Mouse (Mus musculus) forebrain, embryonic 14.5 days (tissue): ENCODE data around the gene Dnm1. TPM values are rescaled to one million over a fixed set of nuclear protein-coding genes. Genes with fewer than 3 reads are reported as not detected.

Source experiments
- ATAC-seq: fragments of 200-750 bp; cut with Nextera tagmentation; 2 replicates; pipeline ENCODE4 v1.8.0; 2017; ENCODE audit warnings: mild to moderate bottlenecking, moderate library complexity
- DNase-seq: peaks from one replicate; pipeline ENCODE4 v3.0.0-alpha.2; 2015; ENCODE audit warnings: low spot score
- H3K27ac ChIP-seq: fragments of 300-500 bp; sonication (generic); 2 replicates; pipeline ENCODE4 v1.5.1; 2014; ENCODE audit warnings: low read depth, mild to moderate bottlenecking, control low read depth, low read length, moderate library complexity
- H3K27me3 ChIP-seq: fragments of 300-500 bp; sonication (generic); replicated peaks from 2 replicates; pipeline ENCODE4 v1.6.1; 2014; ENCODE audit warnings: low read length, control low read depth, mixed read lengths; ENCODE audit not compliant: control insufficient read depth, insufficient read depth
- H3K36me3 ChIP-seq: fragments of 300-500 bp; sonication (generic); 2 replicates; pipeline ENCODE4 v1.6.1; 2014; ENCODE audit warnings: low read length, control low read depth; ENCODE audit not compliant: control insufficient read depth, insufficient read depth
- H3K4me1 ChIP-seq: fragments of 300-500 bp; sonication (generic); 2 replicates; pipeline ENCODE4 v1.6.1; 2014; ENCODE audit warnings: antibody characterized with exemption, low read length, control low read depth; ENCODE audit not compliant: control insufficient read depth, insufficient read depth
- H3K4me2 ChIP-seq: fragments of 300-500 bp; sonication (generic); 2 replicates; pipeline ENCODE4 v1.6.1; 2014; ENCODE audit warnings: mild to moderate bottlenecking, control low read depth, low read length
- H3K4me3 ChIP-seq: fragments of 300-500 bp; sonication (generic); 2 replicates; pipeline ENCODE4 v1.5.1; 2014; ENCODE audit warnings: low read depth, low read length, control low read depth
- H3K9ac ChIP-seq: fragments of 300-500 bp; sonication (generic); 2 replicates; pipeline ENCODE4 v1.6.1; 2014; ENCODE audit warnings: mild to moderate bottlenecking, low read length, control low read depth, moderate library complexity
- H3K9me3 ChIP-seq: fragments of 300-500 bp; sonication (generic); replicated peaks from 2 replicates; pipeline ENCODE4 v1.6.1; 2016; ENCODE audit warnings: low read length, control low read depth, mixed read lengths; ENCODE audit not compliant: control insufficient read depth
- WGBS: fragments of 180-500 bp; shearing (Covaris S2); extraction: QIAGEN DNeasy Blood & Tissue Kit; methylation state at CpG from one replicate; pipeline ENCODE4 v1.1.7; 2014; 5-methylcytosine and 5-hydroxymethylcytosine counted together
- polyA plus RNA-seq: library from polyadenylated mRNA; unstranded; fragments of >200 nt; fragmentation: Nextera tagmentation; extraction: Ambion mirVana; gene quantifications from 2 replicates; pipeline ENCODE4 v1.2.1, GENCODE M21; 2014

Dnm1 gene
- 28.2 and 42.8 TPM in 2 replicates for polyA plus RNA-seq

- WGBS = under 1% methylated on average over 61 of the region's 63 CpGs
- H3K9me3 ChIP-seq = no peaks in the 10 kb centered on the region
- no peaks in the 10 kb centered on the region for H3K36me3 ChIP-seq
- no peaks in the 10 kb centered on the region for H3K27me3 ChIP-seq
- H3K27ac ChIP-seq = peak within 1 kb of the TSS; percentile 79
- ATAC-seq (peak; percentile 74), DNase-seq (peak; percentile 93)
- H3K4me1 ChIP-seq = peaks cover 10% of the 10 kb centered on the region; the same call in 1 of the 2 replicates
- peak within 1 kb of the TSS; percentile 90 for H3K4me2 ChIP-seq
- H3K9ac ChIP-seq = peak within 1 kb of the TSS; percentile 82
- H3K4me3 ChIP-seq = peak within 1 kb of the TSS; percentile 60
Observed at GRCm38 (mm10) chr2:32353007-32353542, at the start of gene Dnm1. Gene Dnm1, minus strand, starts transcription at chr2:32353338.

- peaks cover 13% of the 10 kb centered on the region for H3K4me1 ChIP-seq
- no peaks in the 10 kb centered on the region for H3K9me3 ChIP-seq
- 0% methylated on average over 15 of the region's 15 CpGs for WGBS
- peak overlapping the region; percentile 93 for H3K4me3 ChIP-seq
- H3K27ac ChIP-seq = no peak overlapping the region
- H3K4me2 ChIP-seq = peak overlapping the region; percentile 84
- no peak for ATAC-seq
- H3K27me3 ChIP-seq = no peaks in the 10 kb centered on the region
- peak overlapping the region; percentile 90 for H3K9ac ChIP-seq
- peaks cover 13% of the 10 kb centered on the region for H3K36me3 ChIP-seq
- no peak for DNase-seq
Observed at GRCm38 (mm10) chr2:32396695-32397094, 43.6 kb upstream of the Dnm1 start.

- H3K4me3 ChIP-seq = peak overlapping the region; percentile 93
- H3K27ac ChIP-seq = peak overlapping the region; percentile 88
- peak; percentile 98 for DNase-seq
- no peaks in the 10 kb centered on the region for H3K27me3 ChIP-seq
- H3K9ac ChIP-seq = peak overlapping the region; percentile 90
- H3K9me3 ChIP-seq = no peaks in the 10 kb centered on the region
- peaks cover 9% of the 10 kb centered on the region for H3K36me3 ChIP-seq
- WGBS = under 1% methylated on average over 55 of the region's 59 CpGs
- peaks cover 13% of the 10 kb centered on the region for H3K4me1 ChIP-seq
- H3K4me2 ChIP-seq = peak overlapping the region; percentile 84
- peak; percentile 98 for ATAC-seq
Observed at GRCm38 (mm10) chr2:32395946-32396621, 42.9 kb upstream of the Dnm1 start.

DNA sequence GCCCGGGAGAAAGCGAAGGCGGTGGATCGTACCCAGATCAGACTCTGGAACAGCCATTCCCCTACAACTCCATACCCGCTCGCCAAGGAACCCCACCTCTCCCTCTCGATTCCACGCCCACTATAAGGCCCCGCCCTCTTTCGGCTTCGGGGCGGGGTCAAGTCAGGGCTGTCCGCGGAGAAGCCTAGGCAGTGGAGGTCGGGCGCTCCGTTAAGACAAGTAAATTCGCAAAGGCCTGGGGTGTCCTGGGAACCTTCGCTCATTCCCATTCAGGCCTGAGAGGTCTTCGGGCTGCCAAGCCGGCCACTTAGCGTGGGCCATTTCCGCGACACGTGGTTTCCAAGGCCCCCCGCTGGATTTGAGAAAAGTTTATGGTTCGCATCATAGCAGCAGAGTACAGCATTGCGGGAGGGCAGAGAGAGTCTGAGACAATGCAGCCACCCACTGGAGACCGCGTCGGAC is 42.4 kb upstream of the Dnm1 start, which contains the start of gene Ptges2:
Gene Ptges2, plus strand, starts transcription at position 413 of the 462 bp plus-strand sequence.
- Histone ChIP-seq H3K4me1 (peaks cover 13% of the 10 kb centered on the region), H3K9ac (peak within 1 kb of the TSS; percentile 90), H3K4me3 (peak within 1 kb of the TSS; percentile 93), H3K9me3 (no peaks in the 10 kb centered on the region), H3K4me2 (peak within 1 kb of the TSS; percentile 84), H3K27me3 (no peaks in the 10 kb centered on the region), H3K27ac (peak within 1 kb of the TSS; percentile 88), H3K36me3 (peaks cover 3% of the 10 kb centered on the region; the same call in 1 of the 2 replicates)
- DNase-seq (peak; percentile 95), ATAC-seq (peak; percentile 92)
- under 1% methylated on average over 31 of the region's 31 CpGs for WGBS

- Histone ChIP-seq H3K36me3 (no peaks in the 10 kb centered on the region), H3K9me3 (no peaks in the 10 kb centered on the region), H3K27me3 (no peaks in the 10 kb centered on the region), H3K4me3 (peak overlapping the region; percentile 93), H3K27ac (peak overlapping the region; percentile 88), H3K9ac (peak overlapping the region; percentile 90), H3K4me2 (peak overlapping the region; percentile 84), H3K4me1 (peaks cover 13% of the 10 kb centered on the region)
- DNase-seq (peak; percentile 42), ATAC-seq (peak; percentile 8; the same call in 1 of the 2 replicates)
- 1% methylated on average over 8 of the region's 8 CpGs for WGBS
Observed at GRCm38 (mm10) chr2:32394973-32395372, 41.8 kb upstream of the Dnm1 start.

DNA sequence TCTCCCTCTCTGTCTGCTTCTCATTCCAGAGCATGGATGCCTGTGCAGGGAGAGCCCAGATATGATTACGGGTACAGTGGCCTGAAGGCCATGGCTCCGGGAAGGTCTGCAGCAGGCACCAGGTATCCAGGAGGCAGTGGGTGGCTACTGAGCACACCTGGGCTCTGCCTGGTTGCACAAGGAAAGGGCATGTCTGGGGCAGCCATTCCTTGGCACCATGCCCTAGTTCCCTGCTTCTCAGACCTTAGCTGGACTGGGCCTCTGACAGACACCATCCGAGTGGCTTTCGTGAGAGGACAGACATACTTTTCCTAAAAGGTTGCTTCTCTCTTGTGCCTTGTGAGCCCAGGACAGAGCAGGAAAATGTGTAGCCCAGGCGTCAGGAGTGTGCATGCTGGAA is 38.9 kb upstream of the Dnm1 start:
- no peak for ATAC-seq
- Histone ChIP-seq H3K27ac (no peak overlapping the region), H3K4me1 (peaks cover 9% of the 10 kb centered on the region), H3K27me3 (no peaks in the 10 kb centered on the region), H3K4me3 (no peak overlapping the region), H3K9ac (no peak overlapping the region), H3K36me3 (no peaks in the 10 kb centered on the region), H3K9me3 (no peaks in the 10 kb centered on the region), H3K4me2 (no peak overlapping the region)
- WGBS = 83% methylated on average over 5 of the region's 5 CpGs
- no peak for DNase-seq

DNA sequence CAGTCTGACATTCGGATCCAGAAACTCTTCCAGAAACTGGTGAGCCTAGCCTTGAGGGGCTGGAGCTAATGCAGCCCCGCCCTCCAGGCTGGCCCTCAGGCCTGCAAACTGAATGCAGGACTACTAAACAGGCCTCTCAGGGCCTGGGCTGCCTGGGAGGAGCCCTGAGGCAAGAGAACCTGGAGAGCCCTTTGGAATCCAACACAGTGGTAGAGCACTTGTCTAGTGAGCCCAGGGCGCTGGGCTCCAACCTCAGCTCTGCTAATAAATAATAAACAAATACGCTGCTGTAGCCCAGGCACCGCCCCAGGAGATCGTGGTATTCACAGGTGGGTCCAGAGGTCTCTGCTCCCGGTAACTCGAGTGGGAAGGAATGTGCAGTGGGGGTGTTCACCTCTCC is 37.7 kb upstream of the Dnm1 start:
- Histone ChIP-seq H3K4me3 (no peak overlapping the region), H3K27me3 (no peaks in the 10 kb centered on the region), H3K27ac (no peak overlapping the region), H3K36me3 (no peaks in the 10 kb centered on the region), H3K4me2 (no peak overlapping the region), H3K4me1 (peaks cover 4% of the 10 kb centered on the region), H3K9ac (no peak overlapping the region), H3K9me3 (no peaks in the 10 kb centered on the region)
- ATAC-seq = no peak
- 71% methylated on average over 8 of the region's 8 CpGs for WGBS
- DNase-seq = no peak

DNA sequence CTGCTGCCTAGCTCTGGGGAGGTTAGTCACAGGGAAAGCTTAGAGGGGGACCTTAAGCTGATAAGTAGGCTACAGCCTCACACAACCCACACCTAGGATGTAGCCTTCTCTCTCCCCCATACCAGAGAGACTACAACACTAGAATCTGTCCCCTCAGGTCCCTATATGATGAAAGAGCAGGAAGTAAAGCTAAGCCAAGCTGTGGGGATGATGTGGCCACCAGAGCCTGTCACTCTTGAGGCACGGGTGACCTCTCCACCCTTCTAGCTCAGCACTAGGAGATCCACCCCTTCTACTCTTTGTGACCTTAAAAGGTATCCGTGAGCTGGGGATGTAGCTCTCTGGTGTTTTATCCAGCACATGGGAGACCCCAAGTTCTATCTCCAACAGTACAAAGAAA is 36.0 kb upstream of the Dnm1 start:
- Histone ChIP-seq H3K4me1 (no peaks in the 10 kb centered on the region), H3K4me3 (no peak overlapping the region), H3K27me3 (no peaks in the 10 kb centered on the region), H3K36me3 (no peaks in the 10 kb centered on the region), H3K27ac (no peak overlapping the region), H3K9ac (no peak overlapping the region), H3K4me2 (no peak overlapping the region), H3K9me3 (no peaks in the 10 kb centered on the region)
- 84% methylated on average over 2 of the region's 2 CpGs for WGBS
- no peak for DNase-seq
- ATAC-seq = no peak
